Comparison of ENCODE assay signal across 8 mouse cellular contexts in genomic region chr1:182951298-182951697, GRCm38 (mm10). TPM values are rescaled to one million over a fixed set of nuclear protein-coding genes. Genes with fewer than 3 reads are reported as not detected.
DNase-seq lines count a peak whose midpoint lies in the region.

No protein-coding gene starts in this region.

- peak; percentile 41 for DNase-seq in ovary, adult 18-20 months (ENCODE audit: low spot score)
- no peak for DNase-seq in ovary, postnatal 10 days (ENCODE audit: low spot score)
- DNase-seq in frontal cortex, postnatal 36 days (ENCODE audit: low spot score in 2 of 2): peak; percentile 78 to 84
- peak; percentile 31 to 79 for DNase-seq in left cerebral cortex, adult 8-10 months (ENCODE audit: low spot score in 2 of 2)
- DNase-seq in right cerebral cortex, postnatal 25 days: peak; percentile 78
- DNase-seq in spleen, postnatal 4 days (ENCODE audit: low spot score in 2 of 2): no peak
- no peak for DNase-seq in thymus, postnatal 4 days
- no peak for DNase-seq in spleen, postnatal 10 days (ENCODE audit: low spot score in 2 of 2)

RNA-seq across cellular contexts. Expression of gene Tlr5, which starts 3.3 kb away (rescaled TPM):
- total RNA-seq in left cerebral cortex, adult 8-10 months (2022): under 1 TPM; 0.16 to 0.94 (median 0.64) TPM

Comparison
In these comparisons a context has a peak if more than half of its experiments do, and no peak if none do; other contexts are left out.
1. DNase-seq: peak in ovary, adult 18-20 months (single experiment), frontal cortex, postnatal 36 days (2 of 2), left cerebral cortex, adult 8-10 months (2 of 2) and right cerebral cortex, postnatal 25 days (single experiment); none in ovary, postnatal 10 days (single experiment), spleen, postnatal 4 days (0 of 2), thymus, postnatal 4 days (single experiment) and spleen, postnatal 10 days (0 of 2).